Mouse (Mus musculus) embryonic facial prominence, embryonic 11.5 days (tissue): ENCODE results near the gene Mdga2. TPM values are rescaled to one million over a fixed set of nuclear protein-coding genes. Genes with fewer than 3 reads are reported as not detected.

Source experiments
- ATAC-seq: fragments of 200-750 bp; cut with Nextera tagmentation; replicated peaks from 2 replicates; pipeline ENCODE4 v1.8.0; 2017; ENCODE audit warnings: low read depth; ENCODE audit not compliant: insufficient number of reproducible peaks, low FRiP score, low TSS enrichment
- DNase-seq: peaks from one replicate; pipeline ENCODE4 v3.0.0-alpha.2; 2015; ENCODE audit warnings: low spot score
- H3K27ac ChIP-seq: fragments of 300-500 bp; sonication (generic); replicated peaks from 2 replicates; pipeline ENCODE4 v1.5.1; 2014; ENCODE audit warnings: mild to moderate bottlenecking, low read depth, low read length, control low read depth
- H3K27me3 ChIP-seq: fragments of 300-500 bp; sonication (generic); 2 replicates; pipeline ENCODE4 v1.6.1; 2014; ENCODE audit warnings: mild to moderate bottlenecking, low read length, moderate library complexity, mixed read lengths; ENCODE audit not compliant: control insufficient read depth, insufficient read depth
- H3K36me3 ChIP-seq: fragments of 300-500 bp; sonication (generic); replicated peaks from 2 replicates; pipeline ENCODE4 v1.6.1; 2014; ENCODE audit warnings: low read depth, mild to moderate bottlenecking, low read length, moderate library complexity, mixed read lengths; ENCODE audit not compliant: control insufficient read depth, insufficient read depth
- H3K4me1 ChIP-seq: fragments of 300-500 bp; sonication (generic); 2 replicates; pipeline ENCODE4 v1.6.1; 2014; ENCODE audit warnings: low read length, mixed read lengths; ENCODE audit not compliant: control insufficient read depth, insufficient read depth
- H3K4me2 ChIP-seq: fragments of 300-500 bp; sonication (generic); 2 replicates; pipeline ENCODE4 v1.6.1; 2014; ENCODE audit warnings: low read depth, mild to moderate bottlenecking, control low read depth, low read length, moderate library complexity
- H3K4me3 ChIP-seq: fragments of 300-500 bp; sonication (generic); 2 replicates; pipeline ENCODE4 v1.5.1; 2014; ENCODE audit warnings: low read depth, low read length, control low read depth
- H3K9ac ChIP-seq: fragments of 300-500 bp; sonication (generic); replicated peaks from 2 replicates; pipeline ENCODE4 v1.6.1; 2014; ENCODE audit warnings: mild to moderate bottlenecking, control low read depth, low read length
- H3K9me3 ChIP-seq: fragments of 300-500 bp; sonication (generic); replicated peaks from 2 replicates; pipeline ENCODE4 v1.6.1; 2016; ENCODE audit warnings: mild to moderate bottlenecking, low read length, inconsistent platforms, mixed read lengths; ENCODE audit not compliant: control insufficient read depth
- WGBS: fragments of 180-500 bp; shearing (Covaris S2); extraction: QIAGEN DNeasy Blood & Tissue Kit; methylation state at CpG from one replicate; pipeline ENCODE4 v1.1.7; 2014; 5-methylcytosine and 5-hydroxymethylcytosine counted together
- polyA plus RNA-seq: library from polyadenylated mRNA; unstranded; fragments of >200 nt; fragmentation: Nextera tagmentation; extraction: Ambion mirVana; gene quantifications from 2 replicates; pipeline ENCODE4 v1.2.1, GENCODE M21; 2014

Gene Mdga2
- polyA plus RNA-seq, 1 experiment from 2014 or later: 2.0 TPM

GRCm38 (mm10) chr12:66899366-66899765 lies 323.0 kb downstream of the Mdga2 start:
- ATAC-seq (no peak), DNase-seq (no peak)
- Histone ChIP-seq H3K27ac (no peak overlapping the region), H3K36me3 (no peaks in the 10 kb centered on the region), H3K4me3 (no peak overlapping the region), H3K9ac (no peak overlapping the region), H3K27me3 (no peaks in the 10 kb centered on the region), H3K9me3 (no peaks in the 10 kb centered on the region), H3K4me2 (no peak overlapping the region), H3K4me1 (no peaks in the 10 kb centered on the region)
- 79% methylated on average over 4 of the region's 4 CpGs for WGBS

- DNase-seq (no peak), ATAC-seq (no peak)
- Histone ChIP-seq H3K27me3 (no peaks in the 10 kb centered on the region), H3K4me3 (no peak overlapping the region), H3K4me1 (no peaks in the 10 kb centered on the region), H3K9me3 (no peaks in the 10 kb centered on the region), H3K36me3 (no peaks in the 10 kb centered on the region), H3K9ac (no peak overlapping the region), H3K27ac (no peak overlapping the region), H3K4me2 (no peak overlapping the region)
- WGBS: 90% methylated on average over 3 of the region's 3 CpGs
Observed at GRCm38 (mm10) chr12:66896790-66897189, 325.6 kb downstream of the Mdga2 start.

GRCm38 (mm10) chr12:66890296-66890695 lies 332.1 kb downstream of the Mdga2 start:
- no peaks in the 10 kb centered on the region for H3K27me3 ChIP-seq
- H3K9ac ChIP-seq: no peak overlapping the region
- no peaks in the 10 kb centered on the region for H3K4me1 ChIP-seq
- ATAC-seq (no peak), DNase-seq (no peak)
- H3K36me3 ChIP-seq: no peaks in the 10 kb centered on the region
- no peak overlapping the region for H3K4me3 ChIP-seq
- no peak overlapping the region for H3K4me2 ChIP-seq
- H3K27ac ChIP-seq: no peak overlapping the region
- 76% methylated on average over 3 of the region's 3 CpGs for WGBS
- no peaks in the 10 kb centered on the region for H3K9me3 ChIP-seq

- DNase-seq (no peak), ATAC-seq (no peak)
- no peaks in the 10 kb centered on the region for H3K4me1 ChIP-seq
- WGBS: 78% methylated on average over 3 of the region's 3 CpGs
- H3K9ac ChIP-seq: no peak overlapping the region
- H3K9me3 ChIP-seq: no peaks in the 10 kb centered on the region
- H3K36me3 ChIP-seq: no peaks in the 10 kb centered on the region
- no peak overlapping the region for H3K4me3 ChIP-seq
- no peak overlapping the region for H3K4me2 ChIP-seq
- H3K27me3 ChIP-seq: no peaks in the 10 kb centered on the region
- H3K27ac ChIP-seq: no peak overlapping the region
Observed at GRCm38 (mm10) chr12:66889276-66889675, 333.1 kb downstream of the Mdga2 start.

- no peak overlapping the region for H3K27ac ChIP-seq
- H3K9ac ChIP-seq: no peak overlapping the region
- H3K36me3 ChIP-seq: no peaks in the 10 kb centered on the region
- ATAC-seq (0 out of 2 replicates have a peak, but pooled peaks have one; percentile 18), DNase-seq (no peak)
- H3K4me3 ChIP-seq: no peak overlapping the region
- H3K9me3 ChIP-seq: no peaks in the 10 kb centered on the region
- no peaks in the 10 kb centered on the region for H3K4me1 ChIP-seq
- H3K4me2 ChIP-seq: no peak overlapping the region
- 52% methylated on average over 1 of the region's 1 CpGs for WGBS
- H3K27me3 ChIP-seq: no peaks in the 10 kb centered on the region
Observed at GRCm38 (mm10) chr12:66888636-66889035, 333.7 kb downstream of the Mdga2 start.

- Histone ChIP-seq H3K36me3 (no peaks in the 10 kb centered on the region), H3K4me1 (no peaks in the 10 kb centered on the region), H3K9me3 (no peaks in the 10 kb centered on the region), H3K27me3 (no peaks in the 10 kb centered on the region), H3K4me3 (no peak overlapping the region), H3K9ac (no peak overlapping the region), H3K27ac (no peak overlapping the region), H3K4me2 (no peak overlapping the region)
- 83% methylated on average over 3 of the region's 3 CpGs for WGBS
- no peak for ATAC-seq
- no peak for DNase-seq
Observed at GRCm38 (mm10) chr12:66866199-66866598, 356.1 kb downstream of the Mdga2 start.

GRCm38 (mm10) chr12:66853167-66853566 lies 369.2 kb downstream of the Mdga2 start:
- Histone ChIP-seq H3K27ac (no peak overlapping the region), H3K9me3 (no peaks in the 10 kb centered on the region), H3K9ac (no peak overlapping the region), H3K36me3 (no peaks in the 10 kb centered on the region), H3K4me1 (no peaks in the 10 kb centered on the region), H3K27me3 (no peaks in the 10 kb centered on the region), H3K4me2 (no peak overlapping the region), H3K4me3 (no peak overlapping the region)
- no peak for ATAC-seq
- DNase-seq: peak; percentile 65
- 22% methylated on average over 3 of the region's 3 CpGs for whole genome bisulfite sequencing

GRCm38 (mm10) chr12:66840336-66840735 lies 382.0 kb downstream of the Mdga2 start:
- Histone ChIP-seq H3K9ac (no peak overlapping the region), H3K9me3 (no peaks in the 10 kb centered on the region), H3K27ac (no peak overlapping the region), H3K4me1 (no peaks in the 10 kb centered on the region), H3K36me3 (no peaks in the 10 kb centered on the region), H3K4me3 (no peak overlapping the region), H3K27me3 (no peaks in the 10 kb centered on the region), H3K4me2 (no peak overlapping the region)
- ATAC-seq: no peak
- peak; percentile 3 for DNase-seq
- 48% methylated on average over 3 of the region's 3 CpGs for WGBS
